Mouse (Mus musculus): ENCODE measurements around the gene Tmem9. TPM values are rescaled to one million over a fixed set of nuclear protein-coding genes. Genes with fewer than 3 reads are reported as not detected.

The Tmem9 gene
- polyA plus RNA-seq, 1 experiment: 127 TPM

- H3K79me2 ChIP-seq (ENCODE audit: control insufficient read depth, insufficient read depth): no peaks in the 10 kb centered on the region
- H3ac ChIP-seq (ENCODE audit: control insufficient read depth, insufficient read length): no peak overlapping the region
- H3K27me3 ChIP-seq (ENCODE audit: control insufficient read depth, insufficient read depth, insufficient read length): no peaks in the 10 kb centered on the region
- no peak overlapping the region for H3K4me3 ChIP-seq
- no peak for TF ChIP-seq E2F4 (IDR thresholded peaks at IDR 0.05; ENCODE audit: insufficient read depth)
- TF ChIP-seq POLR2A (IDR thresholded peaks at IDR 0.05; ENCODE audit: insufficient read length, low read depth): no peak
- TF ChIP-seq TCF12 (IDR thresholded peaks at IDR 0.05; ENCODE audit: insufficient read depth, poor library complexity, severe bottlenecking): no peak
- TF ChIP-seq TCF3 (IDR thresholded peaks at IDR 0.05; ENCODE audit: insufficient read length, low read depth): no peak
- no peak for TF ChIP-seq POLR2AphosphoS2 (IDR thresholded peaks at IDR 0.05; ENCODE audit: insufficient read length, low read depth)
- H3K36me3 ChIP-seq (ENCODE audit: control insufficient read depth, insufficient read depth): no peaks in the 10 kb centered on the region
- no peak overlapping the region for H3K4me2 ChIP-seq (ENCODE audit: low read depth)
Observed at GRCm38 (mm10) chr1:136063991-136064390, 56.0 kb downstream of the Tmem9 start.

- TF ChIP-seq MAX (IDR thresholded peaks at IDR 0.05; ENCODE audit: low read depth): no peak
- TF ChIP-seq MYOG (IDR thresholded peaks at IDR 0.05; ENCODE audit: control insufficient read depth in 1 of 3, insufficient read depth in 1 of 3, insufficient read length in 2 of 3, low read depth in 2 of 3): peak; percentile 64 to 92 (median 76)
- TF ChIP-seq E2F4 (IDR thresholded peaks at IDR 0.05; ENCODE audit: insufficient read depth): no peak
- TF ChIP-seq CEBPB (IDR thresholded peaks at IDR 0.05; ENCODE audit: insufficient read depth, poor library complexity, severe bottlenecking): no peak
- no peak for TF ChIP-seq REST (IDR thresholded peaks at IDR 0.05; ENCODE audit: insufficient read depth, insufficient read length)
- peak; percentile 99 to 100 (median 100) for TF ChIP-seq MYOD1 (IDR thresholded peaks at IDR 0.05; ENCODE audit: control insufficient read depth in 1 of 3, insufficient read length in 2 of 3, low read depth in 2 of 3)
- no peak for TF ChIP-seq POLR2AphosphoS2 (IDR thresholded peaks at IDR 0.05; ENCODE audit: insufficient read length, low read depth)
- peak; percentile 85 for TF ChIP-seq TCF3 (IDR thresholded peaks at IDR 0.05; ENCODE audit: insufficient read length, low read depth)
- TF ChIP-seq SRF (IDR thresholded peaks at IDR 0.05; ENCODE audit: control insufficient read depth, insufficient read length, low read depth): no peak
- peak; percentile 89 for TF ChIP-seq TCF12 (IDR thresholded peaks at IDR 0.05; ENCODE audit: insufficient read depth, poor library complexity, severe bottlenecking)
- no peak for TF ChIP-seq USF1 (IDR thresholded peaks at IDR 0.05; ENCODE audit: low read depth)
- no peak for TF ChIP-seq POLR2A (IDR thresholded peaks at IDR 0.05; ENCODE audit: insufficient read length, low read depth)
- H3K4me3 ChIP-seq: no peak overlapping the region
- peaks cover 4% of the 10 kb centered on the region for H3K36me3 ChIP-seq (ENCODE audit: control insufficient read depth, insufficient read depth)
- no peak overlapping the region for H3ac ChIP-seq (ENCODE audit: control insufficient read depth, insufficient read length)
- H3K27me3 ChIP-seq (ENCODE audit: control insufficient read depth, insufficient read depth, insufficient read length): no peaks in the 10 kb centered on the region
- peak overlapping the region; percentile 67 for H3K4me2 ChIP-seq (ENCODE audit: low read depth)
- H3K79me2 ChIP-seq (ENCODE audit: control insufficient read depth, insufficient read depth): no peaks in the 10 kb centered on the region
Observed at GRCm38 (mm10) chr1:136066621-136067020, 58.7 kb downstream of the Tmem9 start.

GRCm38 (mm10) chr1:136067579-136067978 is 59.6 kb downstream of the Tmem9 start:
- Histone ChIP-seq H3ac (ENCODE audit: control insufficient read depth, insufficient read length) (no peak overlapping the region), H3K79me2 (ENCODE audit: control insufficient read depth, insufficient read depth) (no peaks in the 10 kb centered on the region), H3K4me3 (no peak overlapping the region), H3K36me3 (ENCODE audit: control insufficient read depth, insufficient read depth) (peaks cover 4% of the 10 kb centered on the region), H3K4me2 (ENCODE audit: low read depth) (no peak overlapping the region), H3K27me3 (ENCODE audit: control insufficient read depth, insufficient read depth, insufficient read length) (peaks cover 6% of the 10 kb centered on the region)
- TF ChIP-seq E2F4 (IDR thresholded peaks at IDR 0.05; ENCODE audit: insufficient read depth): no peak
- TF ChIP-seq MAX (IDR thresholded peaks at IDR 0.05; ENCODE audit: low read depth): no peak
- no peak for TF ChIP-seq POLR2AphosphoS2 (IDR thresholded peaks at IDR 0.05; ENCODE audit: insufficient read length, low read depth)
- no peak for TF ChIP-seq CEBPB (IDR thresholded peaks at IDR 0.05; ENCODE audit: insufficient read depth, poor library complexity, severe bottlenecking)
- TF ChIP-seq TCF12 (IDR thresholded peaks at IDR 0.05; ENCODE audit: insufficient read depth, poor library complexity, severe bottlenecking): no peak
- no peak for TF ChIP-seq SRF (IDR thresholded peaks at IDR 0.05; ENCODE audit: control insufficient read depth, insufficient read length, low read depth)
- no peak for TF ChIP-seq USF1 (IDR thresholded peaks at IDR 0.05; ENCODE audit: low read depth)
- no peak for TF ChIP-seq MYOG (IDR thresholded peaks at IDR 0.05; ENCODE audit: control insufficient read depth in 1 of 3, insufficient read depth in 1 of 3, insufficient read length in 2 of 3, low read depth in 2 of 3)
- TF ChIP-seq MYOD1 (IDR thresholded peaks at IDR 0.05; ENCODE audit: control insufficient read depth in 1 of 3, insufficient read length in 2 of 3, low read depth in 2 of 3): no peak

GRCm38 (mm10) chr1:136076086-136076485 is 68.1 kb downstream of the Tmem9 start:
- no peak overlapping the region for H3ac ChIP-seq (ENCODE audit: control insufficient read depth, insufficient read length)
- H3K27me3 ChIP-seq (ENCODE audit: control insufficient read depth, insufficient read depth, insufficient read length): peaks cover 21% of the 10 kb centered on the region
- H3K36me3 ChIP-seq (ENCODE audit: control insufficient read depth, insufficient read depth): peaks cover 35% of the 10 kb centered on the region
- TF ChIP-seq USF1 (IDR thresholded peaks at IDR 0.05; ENCODE audit: low read depth) (no peak), TCF3 (IDR thresholded peaks at IDR 0.05; ENCODE audit: insufficient read length, low read depth) (no peak), MYOD1 (IDR thresholded peaks at IDR 0.05; ENCODE audit: control insufficient read depth in 1 of 3, insufficient read length in 2 of 3, low read depth in 2 of 3) (no peak), POLR2AphosphoS2 (IDR thresholded peaks at IDR 0.05; ENCODE audit: insufficient read length, low read depth) (no peak), MYOG (IDR thresholded peaks at IDR 0.05; ENCODE audit: control insufficient read depth in 1 of 3, insufficient read depth in 1 of 3, insufficient read length in 2 of 3, low read depth in 2 of 3) (no peak), E2F4 (IDR thresholded peaks at IDR 0.05; ENCODE audit: insufficient read depth) (no peak), MAX (IDR thresholded peaks at IDR 0.05; ENCODE audit: low read depth) (no peak), TCF12 (IDR thresholded peaks at IDR 0.05; ENCODE audit: insufficient read depth, poor library complexity, severe bottlenecking) (no peak), SRF (IDR thresholded peaks at IDR 0.05; ENCODE audit: control insufficient read depth, insufficient read length, low read depth) (no peak), POLR2A (IDR thresholded peaks at IDR 0.05; ENCODE audit: insufficient read length, low read depth) (no peak), REST (IDR thresholded peaks at IDR 0.05; ENCODE audit: insufficient read depth, insufficient read length) (no peak), CEBPB (IDR thresholded peaks at IDR 0.05; ENCODE audit: insufficient read depth, poor library complexity, severe bottlenecking) (no peak)
- no peak overlapping the region for H3K4me2 ChIP-seq (ENCODE audit: low read depth)
- H3K4me3 ChIP-seq: no peak overlapping the region
- H3K79me2 ChIP-seq (ENCODE audit: control insufficient read depth, insufficient read depth): no peaks in the 10 kb centered on the region

- Histone ChIP-seq H3K36me3 (ENCODE audit: control insufficient read depth, insufficient read depth) (peaks cover 38% of the 10 kb centered on the region), H3K27me3 (ENCODE audit: control insufficient read depth, insufficient read depth, insufficient read length) (peaks cover 15% of the 10 kb centered on the region), H3ac (ENCODE audit: control insufficient read depth, insufficient read length) (no peak overlapping the region), H3K79me2 (ENCODE audit: control insufficient read depth, insufficient read depth) (no peaks in the 10 kb centered on the region), H3K4me2 (ENCODE audit: low read depth) (no peak overlapping the region), H3K4me3 (no peak overlapping the region)
- TF ChIP-seq TCF3 (IDR thresholded peaks at IDR 0.05; ENCODE audit: insufficient read length, low read depth) (no peak), MYOG (IDR thresholded peaks at IDR 0.05; ENCODE audit: control insufficient read depth in 1 of 3, insufficient read depth in 1 of 3, insufficient read length in 2 of 3, low read depth in 2 of 3) (no peak), MAX (IDR thresholded peaks at IDR 0.05; ENCODE audit: low read depth) (no peak), E2F4 (IDR thresholded peaks at IDR 0.05; ENCODE audit: insufficient read depth) (no peak), SRF (IDR thresholded peaks at IDR 0.05; ENCODE audit: control insufficient read depth, insufficient read length, low read depth) (no peak), POLR2A (IDR thresholded peaks at IDR 0.05; ENCODE audit: insufficient read length, low read depth) (no peak), USF1 (IDR thresholded peaks at IDR 0.05; ENCODE audit: low read depth) (no peak), CEBPB (IDR thresholded peaks at IDR 0.05; ENCODE audit: insufficient read depth, poor library complexity, severe bottlenecking) (no peak)
Observed at GRCm38 (mm10) chr1:136077656-136078055, 69.7 kb downstream of the Tmem9 start.

All from myocyte (in vitro differentiated cells).